ENCODE assay signal across 26 mouse cellular contexts in genomic region chr6:122879781-122880505, GRCm38 (mm10). TPM values are rescaled to one million over a fixed set of nuclear protein-coding genes. Genes with fewer than 3 reads are reported as not detected.
A peak's percentile ranks its signal among the peaks of the same experiment; 100 is the strongest.
DNase-seq lines count a peak whose midpoint lies in the region; ATAC-seq and TF ChIP-seq lines count a peak whose summit lies in the region.
"Had no signal": no experiment of that assay in that cellular context is flagged by ENCODE, and none has a peak within 500 bp of the region (broad histone marks: within the 10 kb centered on the region; RNA-seq: fewer than 3 reads in every experiment).

No protein-coding gene starts in this region.

- peaks cover 30% of the 10 kb centered on the region for H3K4me1 ChIP-seq in liver, adult 2 months (ENCODE audit: control insufficient read depth, insufficient read depth, low read length)
- peaks cover 36% of the 10 kb centered on the region for H3K4me1 ChIP-seq in liver, embryonic 12.5 days
- H3K4me1 ChIP-seq in midbrain, embryonic 14.5 days (ENCODE audit: control insufficient read depth, insufficient read depth, low read length), result peaks cover 5% of the 10 kb centered on the region
- H3K4me1 ChIP-seq: heart, embryonic 10.5 days had no signal

- no peaks in the 10 kb centered on the region for H3K9me3 ChIP-seq in liver, embryonic 12.5 days (replicated peaks)
- H3K9me3 ChIP-seq in midbrain, embryonic 14.5 days (ENCODE audit: control insufficient read depth, low read length), result no peaks in the 10 kb centered on the region
- H3K9me3 ChIP-seq: forebrain, embryonic 13.5 days; heart, embryonic 10.5 days; limb, embryonic 15.5 days; neural tube, embryonic 15.5 days; stomach, embryonic 15.5 days had no signal

- H3K27me3 ChIP-seq in liver, adult 2 months (ENCODE audit: control insufficient read depth, insufficient read depth, low read length), result no peaks in the 10 kb centered on the region
- H3K27me3 ChIP-seq in liver, embryonic 12.5 days (replicated peaks), result no peaks in the 10 kb centered on the region
- no peaks in the 10 kb centered on the region for H3K27me3 ChIP-seq in midbrain, embryonic 14.5 days (ENCODE audit: control insufficient read depth, insufficient read depth, low read length)
- H3K27me3 ChIP-seq: forebrain, embryonic 13.5 days; limb, embryonic 15.5 days; neural tube, embryonic 15.5 days; stomach, embryonic 15.5 days had no signal

- 21% methylated on average over 7 of the region's 7 CpGs for WGBS in liver, adult 2 months
- 77% methylated on average over 7 of the region's 7 CpGs for WGBS in liver, embryonic 12.5 days (ENCODE audit: insufficient replicate concordance)
- WGBS in midbrain, embryonic 14.5 days, result 91% methylated on average over 7 of the region's 7 CpGs

- DNase-seq in heart, adult 11 months, result peak; percentile 49
- DNase-seq in heart, adult 8-10 months (ENCODE audit: low spot score), result no peak
- peak; percentile 96 for DNase-seq in liver, adult 2 months (ENCODE audit: extremely low read depth, low read depth, low spot score)
- DNase-seq in kidney, postnatal 36 days, result peak; percentile 58 to 62
- DNase-seq in midbrain, embryonic 14.5 days, result no peak
- no peak for DNase-seq in T-cell, adult 2 months (ENCODE audit: low spot score)
- DNase-seq: adrenal gland, postnatal 25 days; cerebellum, adult 8-10 months; cerebellum, postnatal 36 days; gastrocnemius, adult 2 months; layer of hippocampus, adult 9-11 months; left cerebral cortex, postnatal 4 days; right cerebral cortex, adult 18-20 months; right cerebral cortex, postnatal 4 days; thymus, postnatal 25 days had no signal

- no peak for ATAC-seq in liver, embryonic 12.5 days
- ATAC-seq in midbrain, embryonic 14.5 days (ENCODE audit: low FRiP score, low TSS enrichment), result no peak
- ATAC-seq: forebrain, embryonic 13.5 days; hindbrain, embryonic 16.5 days; lung, postnatal 0 days had no signal

- H3K27ac ChIP-seq in liver, adult 2 months (replicated peaks; ENCODE audit: insufficient read depth, low read depth, low read length), result peak overlapping the region; percentile 85
- no peak overlapping the region for H3K27ac ChIP-seq in liver, embryonic 12.5 days
- no peak overlapping the region for H3K27ac ChIP-seq in midbrain, embryonic 14.5 days (replicated peaks; ENCODE audit: low read depth, low read length)
- H3K27ac ChIP-seq: forebrain, embryonic 13.5 days; gastrocnemius, adult 2 months; heart, embryonic 10.5 days; kidney, postnatal 0 days; limb, embryonic 15.5 days; macrophage; neural tube, embryonic 15.5 days; stomach, embryonic 15.5 days had no signal

- no peak for TF ChIP-seq POLR2A in liver, adult 2 months (IDR thresholded peaks at IDR 0.05; ENCODE audit: extremely low read depth, insufficient read depth, low read length)

- TF ChIP-seq CTCF in liver, adult 2 months (IDR thresholded peaks at IDR 0.05; ENCODE audit: low read depth, low read length), result no peak

- no peak overlapping the region for H3K4me2 ChIP-seq in liver, embryonic 12.5 days
- no peak overlapping the region for H3K4me2 ChIP-seq in midbrain, embryonic 14.5 days (ENCODE audit: low read length)
- H3K4me2 ChIP-seq: forebrain, embryonic 13.5 days; limb, embryonic 15.5 days; midbrain, embryonic 11.5 days; neural tube, embryonic 15.5 days; stomach, embryonic 15.5 days had no signal

- peaks cover 49% of the 10 kb centered on the region for H3K36me3 ChIP-seq in liver, adult 2 months (ENCODE audit: control insufficient read depth, insufficient read depth, low read length)
- peaks cover 91% of the 10 kb centered on the region for H3K36me3 ChIP-seq in liver, embryonic 12.5 days
- peaks cover 71% of the 10 kb centered on the region for H3K36me3 ChIP-seq in midbrain, embryonic 14.5 days (ENCODE audit: control insufficient read depth, insufficient read depth, low read length)

- no peak overlapping the region for H3K4me3 ChIP-seq in liver, adult 2 months (ENCODE audit: insufficient read depth, low read depth, low read length)
- H3K4me3 ChIP-seq in liver, embryonic 12.5 days, result no peak overlapping the region
- H3K4me3 ChIP-seq in midbrain, embryonic 14.5 days (replicated peaks; ENCODE audit: low read depth, low read length), result no peak overlapping the region
- H3K4me3 ChIP-seq: forebrain, embryonic 13.5 days; gastrocnemius, adult 2 months; heart, embryonic 10.5 days; limb, embryonic 15.5 days; neural tube, embryonic 15.5 days; stomach, embryonic 15.5 days had no signal

- H3K9ac ChIP-seq in liver, adult 2 months (ENCODE audit: low read depth, low read length), result peak overlapping the region; percentile 37; the same call in 1 of the 2 replicates
- H3K9ac ChIP-seq in liver, embryonic 12.5 days, result no peak overlapping the region
- H3K9ac ChIP-seq in midbrain, embryonic 14.5 days (replicated peaks; ENCODE audit: low read length), result no peak overlapping the region
- H3K9ac ChIP-seq: forebrain, embryonic 13.5 days; limb, embryonic 15.5 days; neural tube, embryonic 15.5 days; stomach, embryonic 15.5 days had no signal

- H3K79me2 ChIP-seq in liver, adult 2 months (ENCODE audit: control insufficient read depth, insufficient read depth, low read length), result peaks cover 27% of the 10 kb centered on the region; the same call in 1 of the 2 replicates

RNA-seq across cellular contexts. Expression of gene Necap1, which starts 5.7 kb away (rescaled TPM):
- total RNA-seq in heart, adult 8-10 months (2022), result 10 to 100 TPM; 17.1 to 22.1 (median 20.1) TPM
- total RNA-seq in liver, adult 2 months (2014; rRNA removed), result 22.1 and 26.5 TPM in 2 replicates
- polyA plus RNA-seq in liver, adult 2 months (2012; rRNA removed), result 18.8 and 19.4 TPM in 2 replicates
- 28.3 and 32.9 TPM in 2 replicates for polyA plus RNA-seq in liver, embryonic 12.5 days (2016; fragmentation: Nextera tagmentation; extraction: Ambion mirVana)
- polyA plus RNA-seq in midbrain, embryonic 14.5 days (2014; fragmentation: Nextera tagmentation; extraction: Ambion mirVana), result 119 and 135 TPM in 2 replicates

RNA-seq across cellular contexts. Expression of gene C3ar1, which starts 24.0 kb away (rescaled TPM):
- total RNA-seq in heart, adult 8-10 months (2022), result 1 to 10 TPM; 2.0 to 3.5 (median 2.5) TPM
- total RNA-seq in liver, adult 2 months (2014; rRNA removed), result 1.5 and 1.6 TPM in 2 replicates
- polyA plus RNA-seq in liver, adult 2 months (2012; rRNA removed), result 0.66 and 0.99 TPM in 2 replicates
- 1.5 TPM in 2 replicates for polyA plus RNA-seq in liver, embryonic 12.5 days (2016; fragmentation: Nextera tagmentation; extraction: Ambion mirVana)
- polyA plus RNA-seq in midbrain, embryonic 14.5 days (2014; fragmentation: Nextera tagmentation; extraction: Ambion mirVana), result 0.62 and 2.0 TPM in 2 replicates

RNA-seq across cellular contexts. Expression of gene Clec4a1, which starts 41.7 kb away (rescaled TPM):
- 1 to 10 TPM; 2.5 to 3.7 (median 2.7) TPM for total RNA-seq in heart, adult 8-10 months (2022)
- 1.7 and 1.8 TPM in 2 replicates for total RNA-seq in liver, adult 2 months (2014; rRNA removed)
- polyA plus RNA-seq in liver, adult 2 months (2012; rRNA removed), result 0.52 and 1.1 TPM in 2 replicates
- 1.8 and 2.6 TPM in 2 replicates for polyA plus RNA-seq in liver, embryonic 12.5 days (2016; fragmentation: Nextera tagmentation; extraction: Ambion mirVana)
- 1.9 TPM in 1 of 2 replicates, not detected in the other for polyA plus RNA-seq in midbrain, embryonic 14.5 days (2014; fragmentation: Nextera tagmentation; extraction: Ambion mirVana)

Comparison
In these comparisons a context has a peak if more than half of its experiments do, and no peak if none do; other contexts are left out.
1. DNase-seq: peak in heart, adult 11 months (single experiment), liver, adult 2 months (single experiment) and kidney, postnatal 36 days (2 of 2); none in heart, adult 8-10 months (single experiment), midbrain, embryonic 14.5 days (single experiment) and T-cell, adult 2 months (single experiment).